Mouse (Mus musculus) embryonic facial prominence, embryonic 11.5 days (tissue): ENCODE results near the gene Ceacam2. TPM values are rescaled to one million over a fixed set of nuclear protein-coding genes. Genes with fewer than 3 reads are reported as not detected.
"Not testable (repeated sequence)": the region's sequence is repeated elsewhere in the genome, so short reads cannot be mapped to it uniquely, and the experiment has no call there.

Source experiments
- ATAC-seq: fragments of 200-750 bp; cut with Nextera tagmentation; replicated peaks from 2 replicates; pipeline ENCODE4 v1.8.0; 2017; ENCODE audit warnings: low read depth; ENCODE audit not compliant: insufficient number of reproducible peaks, low FRiP score, low TSS enrichment
- DNase-seq: peaks from one replicate; pipeline ENCODE4 v3.0.0-alpha.2; 2015; ENCODE audit warnings: low spot score
- H3K27ac ChIP-seq: fragments of 300-500 bp; sonication (generic); replicated peaks from 2 replicates; pipeline ENCODE4 v1.5.1; 2014; ENCODE audit warnings: mild to moderate bottlenecking, low read depth, low read length, control low read depth
- H3K27me3 ChIP-seq: fragments of 300-500 bp; sonication (generic); 2 replicates; pipeline ENCODE4 v1.6.1; 2014; ENCODE audit warnings: mild to moderate bottlenecking, low read length, moderate library complexity, mixed read lengths; ENCODE audit not compliant: control insufficient read depth, insufficient read depth
- H3K36me3 ChIP-seq: fragments of 300-500 bp; sonication (generic); replicated peaks from 2 replicates; pipeline ENCODE4 v1.6.1; 2014; ENCODE audit warnings: low read depth, mild to moderate bottlenecking, low read length, moderate library complexity, mixed read lengths; ENCODE audit not compliant: control insufficient read depth, insufficient read depth
- H3K4me1 ChIP-seq: fragments of 300-500 bp; sonication (generic); 2 replicates; pipeline ENCODE4 v1.6.1; 2014; ENCODE audit warnings: low read length, mixed read lengths; ENCODE audit not compliant: control insufficient read depth, insufficient read depth
- H3K4me2 ChIP-seq: fragments of 300-500 bp; sonication (generic); 2 replicates; pipeline ENCODE4 v1.6.1; 2014; ENCODE audit warnings: low read depth, mild to moderate bottlenecking, control low read depth, low read length, moderate library complexity
- H3K4me3 ChIP-seq: fragments of 300-500 bp; sonication (generic); 2 replicates; pipeline ENCODE4 v1.5.1; 2014; ENCODE audit warnings: low read depth, low read length, control low read depth
- H3K9ac ChIP-seq: fragments of 300-500 bp; sonication (generic); replicated peaks from 2 replicates; pipeline ENCODE4 v1.6.1; 2014; ENCODE audit warnings: mild to moderate bottlenecking, control low read depth, low read length
- H3K9me3 ChIP-seq: fragments of 300-500 bp; sonication (generic); replicated peaks from 2 replicates; pipeline ENCODE4 v1.6.1; 2016; ENCODE audit warnings: mild to moderate bottlenecking, low read length, inconsistent platforms, mixed read lengths; ENCODE audit not compliant: control insufficient read depth
- WGBS: fragments of 180-500 bp; shearing (Covaris S2); extraction: QIAGEN DNeasy Blood & Tissue Kit; methylation state at CpG from one replicate; pipeline ENCODE4 v1.1.7; 2014; 5-methylcytosine and 5-hydroxymethylcytosine counted together
- polyA plus RNA-seq: library from polyadenylated mRNA; unstranded; fragments of >200 nt; fragmentation: Nextera tagmentation; extraction: Ambion mirVana; gene quantifications from 2 replicates; pipeline ENCODE4 v1.2.1, GENCODE M21; 2014

Ceacam2 gene
- polyA plus RNA-seq, 1 experiment from 2014 or later, result not detected

DNA sequence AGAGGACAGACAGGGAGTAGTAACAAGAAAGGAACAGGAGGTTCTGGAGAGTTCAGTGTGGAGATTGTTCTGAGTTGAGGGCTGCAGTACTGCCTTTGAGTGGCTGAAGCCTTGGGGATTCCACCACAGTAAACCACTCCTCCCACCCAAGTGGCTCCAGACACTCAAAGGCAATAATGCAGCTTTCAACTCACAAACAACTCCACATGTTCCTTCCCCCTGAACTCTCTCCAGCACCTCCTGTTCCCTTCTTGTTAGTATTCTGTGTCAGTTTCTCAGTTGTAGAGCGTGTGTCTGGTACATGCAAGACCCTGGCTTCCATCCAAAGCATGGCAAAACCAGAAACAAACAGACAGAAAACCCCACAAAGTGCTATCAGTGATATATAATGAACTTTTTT is 24.0 kb downstream of the Ceacam2 start:
- H3K36me3 ChIP-seq, H3K9ac ChIP-seq, H3K27ac ChIP-seq, H3K27me3 ChIP-seq, DNase-seq, H3K4me2 ChIP-seq, H3K4me1 ChIP-seq, H3K4me3 ChIP-seq, H3K9me3 ChIP-seq, ATAC-seq: not testable (repeated sequence)
- WGBS, result 80% methylated on average over 1 of the region's 1 CpGs

- no peak for ATAC-seq
- no peak overlapping the region for H3K4me3 ChIP-seq
Measured at GRCm38 (mm10) chr7:25509925-25510324, 29.7 kb downstream of the Ceacam2 start.

DNA sequence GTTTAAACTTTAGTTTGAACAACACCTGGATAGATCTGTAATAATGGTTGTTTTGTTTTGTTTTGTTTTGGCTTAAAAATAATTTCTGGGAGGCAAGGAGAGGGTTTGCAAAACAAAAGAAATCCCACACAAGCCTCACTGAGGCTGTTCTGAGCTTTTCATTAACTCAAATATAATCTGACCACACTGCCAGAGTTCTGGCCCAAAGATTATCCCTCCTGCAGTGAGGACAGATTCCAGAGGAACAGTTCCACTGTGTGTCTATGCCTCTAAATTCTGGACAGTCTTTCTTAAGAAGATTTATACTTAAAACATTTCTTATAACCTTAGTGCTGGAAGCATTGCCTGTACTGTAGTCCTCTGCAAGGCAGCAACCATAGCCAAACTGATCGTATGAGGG is 45.0 kb downstream of the Ceacam2 start:
- Histone ChIP-seq H3K9ac (no peak overlapping the region), H3K9me3 (no peaks in the 10 kb centered on the region), H3K4me1 (no peaks in the 10 kb centered on the region), H3K27me3 (no peaks in the 10 kb centered on the region), H3K36me3 (no peaks in the 10 kb centered on the region), H3K27ac (no peak overlapping the region), H3K4me3 (no peak overlapping the region), H3K4me2 (no peak overlapping the region)
- DNase-seq (no peak), ATAC-seq (no peak)
- 86% methylated on average over 1 of the region's 1 CpGs for WGBS

More at GRCm38 (mm10) chr7:25509925-25510324, 29.7 kb downstream of the Ceacam2 start:
- no peaks in the 10 kb centered on the region for H3K4me1 ChIP-seq
- no peak overlapping the region for H3K4me2 ChIP-seq
- H3K27me3 ChIP-seq, result no peaks in the 10 kb centered on the region
- WGBS, result 68% methylated on average over 3 of the region's 3 CpGs
- no peak overlapping the region for H3K9ac ChIP-seq
- no peaks in the 10 kb centered on the region for H3K9me3 ChIP-seq
- no peak overlapping the region for H3K27ac ChIP-seq
- no peak for DNase-seq
- H3K36me3 ChIP-seq, result no peaks in the 10 kb centered on the region

- not testable (repeated sequence) for H3K27me3 ChIP-seq, H3K4me3 ChIP-seq, H3K27ac ChIP-seq, DNase-seq, H3K4me2 ChIP-seq, H3K36me3 ChIP-seq, H3K4me1 ChIP-seq, ATAC-seq, H3K9ac ChIP-seq, H3K9me3 ChIP-seq
- WGBS, result no CpG with 5 or more reads among the region's 1 CpGs
Measured at GRCm38 (mm10) chr7:25490698-25491097, 49.0 kb downstream of the Ceacam2 start.

GRCm38 (mm10) chr7:25489382-25489781 is 50.3 kb downstream of the Ceacam2 start:
- H3K9me3 ChIP-seq, DNase-seq, ATAC-seq, H3K27me3 ChIP-seq, H3K36me3 ChIP-seq, H3K4me2 ChIP-seq, H3K4me3 ChIP-seq, H3K27ac ChIP-seq, H3K4me1 ChIP-seq, H3K9ac ChIP-seq: not testable (repeated sequence)
- WGBS, result 86% methylated on average over 3 of the region's 3 CpGs

- no peaks in the 10 kb centered on the region for H3K27me3 ChIP-seq
- H3K36me3 ChIP-seq, result no peaks in the 10 kb centered on the region
- no peaks in the 10 kb centered on the region for H3K9me3 ChIP-seq
- no peak overlapping the region for H3K9ac ChIP-seq
- H3K4me3 ChIP-seq, result no peak overlapping the region
- WGBS, result 15% methylated on average over 1 of the region's 1 CpGs
- ATAC-seq (no peak), DNase-seq (no peak)
- no peaks in the 10 kb centered on the region for H3K4me1 ChIP-seq
- no peak overlapping the region for H3K4me2 ChIP-seq
- no peak overlapping the region for H3K27ac ChIP-seq
Measured at GRCm38 (mm10) chr7:25486186-25486585, 53.5 kb downstream of the Ceacam2 start.

GRCm38 (mm10) chr7:25485061-25485460 is 54.6 kb downstream of the Ceacam2 start:
- H3K27ac ChIP-seq, result no peak overlapping the region
- DNase-seq, result peak; percentile 51
- H3K4me3 ChIP-seq, result no peak overlapping the region
- H3K27me3 ChIP-seq, result no peaks in the 10 kb centered on the region
- no peak for ATAC-seq
- H3K4me1 ChIP-seq, result no peaks in the 10 kb centered on the region
- 62% methylated on average over 5 of the region's 5 CpGs for WGBS
- no peaks in the 10 kb centered on the region for H3K9me3 ChIP-seq
- H3K4me2 ChIP-seq, result no peak overlapping the region
- no peak overlapping the region for H3K9ac ChIP-seq
- no peaks in the 10 kb centered on the region for H3K36me3 ChIP-seq

GRCm38 (mm10) chr7:25483133-25483735 is 56.4 kb downstream of the Ceacam2 start:
- Histone ChIP-seq H3K9me3 (no peaks in the 10 kb centered on the region), H3K36me3 (no peaks in the 10 kb centered on the region), H3K4me1 (no peaks in the 10 kb centered on the region), H3K27ac (no peak overlapping the region), H3K9ac (no peak overlapping the region), H3K27me3 (no peaks in the 10 kb centered on the region), H3K4me3 (no peak overlapping the region), H3K4me2 (no peak overlapping the region)
- ATAC-seq (no peak), DNase-seq (no peak)
- WGBS, result 75% methylated on average over 8 of the region's 8 CpGs
